Mouse (Mus musculus) liver, embryonic 14.5 days (tissue): ENCODE measurements around the gene Atp6v0b.

Experiments used
- CTCF ChIP-seq: IDR thresholded peaks from 2 replicates; pipeline ENCODE4 v1.5.1; 2016; ENCODE audit warnings: antibody characterized with exemption, low read depth, control low read depth
- EP300 ChIP-seq: IDR thresholded peaks from 2 replicates; pipeline ENCODE4 v1.6.1; 2016; ENCODE audit warnings: antibody characterized with exemption, low read depth

GRCm38 (mm10) chr4:117869317-117869716, 17.8 kb downstream of the Atp6v0b start:
- no peak for TF ChIP-seq CTCF
- no peak for TF ChIP-seq EP300
